ENCODE assay signal across 12 mouse cellular contexts in genomic region chr2:173172386-173172785, GRCm38 (mm10). TPM values are rescaled to one million over a fixed set of nuclear protein-coding genes. Genes with fewer than 3 reads are reported as not detected.
DNase-seq lines count a peak whose midpoint lies in the region; ATAC-seq lines count a peak whose summit lies in the region.
"Had no signal": no experiment of that assay in that cellular context is flagged by ENCODE, and none has a peak within 500 bp of the region (broad histone marks: within the 10 kb centered on the region; RNA-seq: fewer than 3 reads in every experiment).

No protein-coding gene starts in this region.

- WGBS in forebrain, embryonic 10.5 days = 84% methylated on average over 1 of the region's 1 CpGs
- WGBS in forebrain, embryonic 16.5 days = 100% methylated on average over 1 of the region's 1 CpGs
- WGBS in neural tube, embryonic 11.5 days = 100% methylated on average over 1 of the region's 1 CpGs
- WGBS in limb, embryonic 12.5 days = 56% methylated on average over 1 of the region's 1 CpGs
- 91% methylated on average over 1 of the region's 1 CpGs for WGBS in stomach, embryonic 15.5 days

- no peak for DNase-seq in forebrain, embryonic 10.5 days (ENCODE audit: extremely low spot score, low spot score)
- no peak for DNase-seq in neural tube, embryonic 11.5 days (ENCODE audit: low spot score)
- no peak for DNase-seq in neural tube, embryonic 10.5 days (ENCODE audit: extremely low spot score, low spot score)
- no peak for DNase-seq in lung, postnatal 10 days
- DNase-seq: adrenal gland, postnatal 25 days; cerebellum, postnatal 14 days; gastrocnemius, adult 2 months; lung, embryonic 14.5 days had no signal

- no peak overlapping the region for H3K4me2 ChIP-seq in forebrain, embryonic 16.5 days (ENCODE audit: low read length)
- no peak overlapping the region for H3K4me2 ChIP-seq in neural tube, embryonic 11.5 days (ENCODE audit: low read depth)
- no peak overlapping the region for H3K4me2 ChIP-seq in limb, embryonic 12.5 days
- no peak overlapping the region for H3K4me2 ChIP-seq in stomach, embryonic 15.5 days

- H3K27ac ChIP-seq in forebrain, embryonic 10.5 days = peak overlapping the region; percentile 89
- H3K27ac ChIP-seq in forebrain, embryonic 16.5 days (ENCODE audit: low read length) = no peak overlapping the region; the same call in 1 of the 2 replicates
- H3K27ac ChIP-seq in neural tube, embryonic 11.5 days (ENCODE audit: low read depth, low read length) = peak overlapping the region; percentile 92
- peak overlapping the region; percentile 94 for H3K27ac ChIP-seq in limb, embryonic 12.5 days
- H3K27ac ChIP-seq in stomach, embryonic 15.5 days = peak overlapping the region; percentile 96; the same call in 1 of the 2 replicates
- H3K27ac ChIP-seq: gastrocnemius, adult 2 months had no signal

- H3K4me1 ChIP-seq in forebrain, embryonic 10.5 days = peaks cover 39% of the 10 kb centered on the region
- peaks cover 28% of the 10 kb centered on the region for H3K4me1 ChIP-seq in forebrain, embryonic 16.5 days (replicated peaks; ENCODE audit: control insufficient read depth, insufficient read depth, low read length)
- peaks cover 40% of the 10 kb centered on the region for H3K4me1 ChIP-seq in neural tube, embryonic 11.5 days (ENCODE audit: control insufficient read depth, insufficient read depth, low read length)
- peaks cover 56% of the 10 kb centered on the region for H3K4me1 ChIP-seq in limb, embryonic 12.5 days (replicated peaks)
- H3K4me1 ChIP-seq in stomach, embryonic 15.5 days = peaks cover 36% of the 10 kb centered on the region

- H3K9me3 ChIP-seq in forebrain, embryonic 10.5 days = peaks cover 7% of the 10 kb centered on the region; the same call in 1 of the 2 replicates
- H3K9me3 ChIP-seq in forebrain, embryonic 16.5 days (ENCODE audit: control insufficient read depth, low read length) = no peaks in the 10 kb centered on the region
- no peaks in the 10 kb centered on the region for H3K9me3 ChIP-seq in neural tube, embryonic 11.5 days (ENCODE audit: control insufficient read depth, low read length)
- 0 out of 2 replicates have a peak, but pooled peaks cover 4% of the 10 kb centered on the region for H3K9me3 ChIP-seq in limb, embryonic 12.5 days
- H3K9me3 ChIP-seq in stomach, embryonic 15.5 days = no peaks in the 10 kb centered on the region

- ATAC-seq in forebrain, embryonic 16.5 days = no peak
- no peak for ATAC-seq in neural tube, embryonic 11.5 days (ENCODE audit: insufficient read depth, low FRiP score, low TSS enrichment)
- no peak for ATAC-seq in limb, embryonic 12.5 days (ENCODE audit: insufficient number of reproducible peaks, insufficient read depth, low FRiP score, low TSS enrichment, low read depth)
- ATAC-seq in stomach, embryonic 15.5 days (ENCODE audit: insufficient read depth, low FRiP score, low read depth) = no peak
- ATAC-seq in frontal cortex, adult (ENCODE audit: low TSS enrichment) = no peak

- H3K27me3 ChIP-seq in forebrain, embryonic 10.5 days (ENCODE audit: poor library complexity, severe bottlenecking) = peaks cover 47% of the 10 kb centered on the region
- no peaks in the 10 kb centered on the region for H3K27me3 ChIP-seq in forebrain, embryonic 16.5 days (replicated peaks; ENCODE audit: control insufficient read depth, insufficient read depth, low read length)
- H3K27me3 ChIP-seq in neural tube, embryonic 11.5 days (ENCODE audit: control insufficient read depth, insufficient read depth, low read length) = no peaks in the 10 kb centered on the region
- peaks cover 20% of the 10 kb centered on the region for H3K27me3 ChIP-seq in limb, embryonic 12.5 days
- H3K27me3 ChIP-seq in stomach, embryonic 15.5 days (replicated peaks) = 0 out of 2 replicates have a peak, but pooled peaks cover 6% of the 10 kb centered on the region

- H3K36me3 ChIP-seq in forebrain, embryonic 10.5 days (replicated peaks) = no peaks in the 10 kb centered on the region
- H3K36me3 ChIP-seq in forebrain, embryonic 16.5 days (ENCODE audit: control insufficient read depth, insufficient read depth) = no peaks in the 10 kb centered on the region
- H3K36me3 ChIP-seq in neural tube, embryonic 11.5 days (ENCODE audit: control insufficient read depth, insufficient read depth, low read length) = no peaks in the 10 kb centered on the region
- H3K36me3 ChIP-seq in limb, embryonic 12.5 days = no peaks in the 10 kb centered on the region
- no peaks in the 10 kb centered on the region for H3K36me3 ChIP-seq in stomach, embryonic 15.5 days

- no peak overlapping the region for H3K4me3 ChIP-seq in forebrain, embryonic 10.5 days
- H3K4me3 ChIP-seq in forebrain, embryonic 16.5 days (replicated peaks; ENCODE audit: low read length) = no peak overlapping the region
- H3K4me3 ChIP-seq in neural tube, embryonic 11.5 days (ENCODE audit: low read depth, low read length) = no peak overlapping the region
- no peak overlapping the region for H3K4me3 ChIP-seq in limb, embryonic 12.5 days (replicated peaks)
- no peak overlapping the region for H3K4me3 ChIP-seq in stomach, embryonic 15.5 days (replicated peaks)

- no peak overlapping the region for H3K9ac ChIP-seq in forebrain, embryonic 16.5 days (replicated peaks; ENCODE audit: low read depth, low read length)
- no peak overlapping the region for H3K9ac ChIP-seq in neural tube, embryonic 11.5 days (ENCODE audit: low read length)
- no peak overlapping the region for H3K9ac ChIP-seq in limb, embryonic 12.5 days (replicated peaks)
- H3K9ac ChIP-seq in stomach, embryonic 15.5 days = no peak overlapping the region
- H3K9ac ChIP-seq: lung, embryonic 14.5 days had no signal

RNA-seq across cellular contexts. Expression of gene Pck1, which starts 19.5 kb away (rescaled TPM):
- polyA plus RNA-seq in forebrain, embryonic 10.5 days (2016; fragmentation: Nextera tagmentation; extraction: Ambion mirVana) = not detected in 2 replicates
- polyA plus RNA-seq in forebrain, embryonic 16.5 days (2015; fragmentation: Nextera tagmentation; extraction: Ambion mirVana) = not detected in 2 replicates
- polyA plus RNA-seq in neural tube, embryonic 11.5 days (2014; fragmentation: Nextera tagmentation; extraction: Ambion mirVana) = not detected in 2 replicates
- 0.08 TPM in 1 of 2 replicates, not detected in the other for polyA plus RNA-seq in limb, embryonic 12.5 days (2016; fragmentation: Nextera tagmentation; extraction: Ambion mirVana)
- polyA plus RNA-seq in stomach, embryonic 15.5 days (2015; fragmentation: Nextera tagmentation; extraction: Ambion mirVana) = 1.2 and 1.5 TPM in 2 replicates
- polyA plus RNA-seq: lung, embryonic 14.5 days had no signal

RNA-seq across cellular contexts. Expression of gene Zbp1, which starts 46.3 kb away (rescaled TPM):
- polyA plus RNA-seq in forebrain, embryonic 10.5 days (2016; fragmentation: Nextera tagmentation; extraction: Ambion mirVana) = not detected in 2 replicates
- not detected in 2 replicates for polyA plus RNA-seq in forebrain, embryonic 16.5 days (2015; fragmentation: Nextera tagmentation; extraction: Ambion mirVana)
- polyA plus RNA-seq in neural tube, embryonic 11.5 days (2014; fragmentation: Nextera tagmentation; extraction: Ambion mirVana) = not detected in 2 replicates
- not detected in 2 replicates for polyA plus RNA-seq in limb, embryonic 12.5 days (2016; fragmentation: Nextera tagmentation; extraction: Ambion mirVana)
- polyA plus RNA-seq in stomach, embryonic 15.5 days (2015; fragmentation: Nextera tagmentation; extraction: Ambion mirVana) = 0.93 and 1.3 TPM in 2 replicates

RNA-seq across cellular contexts. Expression of gene Ctcfl, which starts 53.1 kb away (rescaled TPM):
- 0.04 and 0.07 TPM in 2 replicates for polyA plus RNA-seq in forebrain, embryonic 10.5 days (2016; fragmentation: Nextera tagmentation; extraction: Ambion mirVana)
- not detected in 2 replicates for polyA plus RNA-seq in forebrain, embryonic 16.5 days (2015; fragmentation: Nextera tagmentation; extraction: Ambion mirVana)
- 0.09 TPM in 1 of 2 replicates, not detected in the other for polyA plus RNA-seq in neural tube, embryonic 11.5 days (2014; fragmentation: Nextera tagmentation; extraction: Ambion mirVana)
- polyA plus RNA-seq in limb, embryonic 12.5 days (2016; fragmentation: Nextera tagmentation; extraction: Ambion mirVana) = 0.13 TPM in 2 replicates
- 0.30 and 0.41 TPM in 2 replicates for polyA plus RNA-seq in stomach, embryonic 15.5 days (2015; fragmentation: Nextera tagmentation; extraction: Ambion mirVana)
